Mouse (Mus musculus) lung, adult 2 months (tissue): ENCODE results near the gene Heatr5b.
"Not testable (repeated sequence)": the region's sequence is repeated elsewhere in the genome, so short reads cannot be mapped to it uniquely, and the experiment has no call there.

ENCODE experiments used
- CTCF ChIP-seq: fragments of 200-500 bp; IDR thresholded peaks from 2 replicates; pipeline ENCODE4 v1.5.1; 2011; ENCODE audit warnings: mild to moderate bottlenecking, low read length, control low read depth; ENCODE audit not compliant: insufficient read depth
- POLR2A ChIP-seq: fragments of 200-500 bp; IDR thresholded peaks from 2 replicates; pipeline ENCODE4 v1.6.1; 2011; ENCODE audit warnings: low read depth, mild to moderate bottlenecking, control low read depth, low read length, borderline replicate concordance; ENCODE audit errors: extremely low read depth

- not testable (repeated sequence) for TF ChIP-seq CTCF, POLR2A
Observed at GRCm38 (mm10) chr17:78788273-78788672, 46.9 kb downstream of the Heatr5b start.
